Mouse (Mus musculus) olfactory bulb, adult 2 months (tissue): ENCODE measurements around the gene Foxp1.

Experiments used
- CTCF ChIP-seq: fragments of 200-500 bp; IDR thresholded peaks from 2 replicates; pipeline ENCODE4 v1.5.1; 2012; ENCODE audit warnings: low read depth, mild to moderate bottlenecking, low read length, moderate library complexity; ENCODE audit not compliant: insufficient read depth
- POLR2A ChIP-seq: fragments of 200-500 bp; IDR thresholded peaks from 2 replicates; pipeline ENCODE4 v1.6.1; 2012; ENCODE audit warnings: mild to moderate bottlenecking, low read depth, low read length, moderate library complexity; ENCODE audit not compliant: insufficient read depth

- no peak for TF ChIP-seq POLR2A
- TF ChIP-seq CTCF, result no peak
These were observed 261.4 kb downstream of the Foxp1 start for GRCm38 (mm10) chr6:99260941-99261736.
